Mouse (Mus musculus) limb, embryonic 10.5 days (tissue): Measurements from ENCODE around the gene Cd4. TPM values are rescaled to one million over a fixed set of nuclear protein-coding genes. Genes with fewer than 3 reads are reported as not detected.

ENCODE experiments used
- DNase-seq: peaks from one replicate; pipeline ENCODE4 v3.0.0-alpha.2; 2017; ENCODE audit warnings: low spot score
- H3K27ac ChIP-seq: fragments of 300-500 bp; sonication (generic); 2 replicates; pipeline ENCODE4 v1.5.1; 2016; ENCODE audit warnings: mild to moderate bottlenecking
- H3K27me3 ChIP-seq: fragments of 300-500 bp; sonication (generic); 2 replicates; pipeline ENCODE4 v1.6.1; 2016; ENCODE audit warnings: low read depth, mild to moderate bottlenecking; ENCODE audit not compliant: poor library complexity, severe bottlenecking
- H3K36me3 ChIP-seq: fragments of 300-500 bp; sonication (generic); 2 replicates; pipeline ENCODE4 v1.6.1; 2016; ENCODE audit warnings: mild to moderate bottlenecking, moderate library complexity
- H3K4me1 ChIP-seq: fragments of 300-500 bp; sonication (generic); 2 replicates; pipeline ENCODE4 v1.6.1; 2016
- H3K4me3 ChIP-seq: fragments of 300-500 bp; sonication (generic); 2 replicates; pipeline ENCODE4 v1.5.1; 2016; ENCODE audit warnings: mild to moderate bottlenecking, moderate library complexity
- H3K9me3 ChIP-seq: fragments of 300-500 bp; sonication (generic); replicated peaks from 2 replicates; pipeline ENCODE4 v1.6.1; 2016; ENCODE audit warnings: mild to moderate bottlenecking
- WGBS: fragments of 180-500 bp; shearing (Covaris S2); methylation state at CpG from one replicate; pipeline ENCODE4 v1.1.7; 2016; 5-methylcytosine and 5-hydroxymethylcytosine counted together
- polyA plus RNA-seq: library from polyadenylated mRNA; unstranded; fragments of >200 nt; fragmentation: Nextera tagmentation; extraction: Ambion mirVana; gene quantifications from 2 replicates; pipeline ENCODE4 v1.2.1, GENCODE M21; 2016

The Cd4 gene
- polyA plus RNA-seq, 1 experiment from 2014 or later, result not detected

DNA sequence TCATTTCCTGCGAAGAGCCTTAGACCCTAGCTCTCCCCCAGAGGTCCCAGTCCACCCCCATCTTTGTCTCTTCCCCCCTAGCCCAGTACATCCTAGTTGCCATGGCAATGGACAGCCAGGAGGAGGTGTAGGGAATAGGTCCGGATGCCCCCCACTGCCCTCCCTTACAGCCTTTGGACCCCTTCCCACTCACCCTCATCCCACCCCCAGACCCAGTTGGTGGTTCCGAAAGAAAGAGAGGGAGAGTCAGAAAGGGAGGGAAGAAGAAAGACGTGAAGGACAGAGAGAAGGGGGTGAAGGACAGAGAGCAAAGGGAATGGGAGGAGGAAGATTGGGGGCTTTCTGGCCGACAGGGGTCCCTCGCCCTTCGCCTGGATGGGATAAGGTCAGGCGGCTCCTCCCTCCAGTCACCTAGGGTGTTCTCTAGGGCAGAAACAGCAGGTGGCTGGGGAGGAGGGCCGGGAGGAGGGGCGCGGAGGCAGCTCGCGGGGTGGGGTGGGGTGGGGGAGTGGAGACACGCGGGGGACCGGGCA, 24.8 kb downstream of the Cd4 start:
- Histone ChIP-seq H3K4me1 (peaks cover 71% of the 10 kb centered on the region), H3K9me3 (no peaks in the 10 kb centered on the region), H3K4me3 (peak overlapping the region; percentile 68), H3K27ac (peak overlapping the region; percentile 88), H3K27me3 (peaks cover 96% of the 10 kb centered on the region), H3K36me3 (peaks cover 3% of the 10 kb centered on the region; the same call in 1 of the 2 replicates)
- no peak for DNase-seq
- 2% methylated on average over 9 of the region's 16 CpGs for WGBS

GRCm38 (mm10) chr6:124862406-124863124, 25.5 kb downstream of the Cd4 start:
- WGBS, result 15% methylated on average over 8 of the region's 8 CpGs
- Histone ChIP-seq H3K36me3 (peaks cover 3% of the 10 kb centered on the region; the same call in 1 of the 2 replicates), H3K4me1 (peaks cover 78% of the 10 kb centered on the region), H3K4me3 (peak overlapping the region; percentile 68), H3K27ac (peak overlapping the region; percentile 88), H3K27me3 (peaks cover 95% of the 10 kb centered on the region), H3K9me3 (no peaks in the 10 kb centered on the region)
- no peak for DNase-seq

GRCm38 (mm10) chr6:124861802-124862201, 26.2 kb downstream of the Cd4 start:
- Histone ChIP-seq H3K4me1 (peaks cover 85% of the 10 kb centered on the region), H3K36me3 (peaks cover 3% of the 10 kb centered on the region; the same call in 1 of the 2 replicates), H3K27me3 (peaks cover 87% of the 10 kb centered on the region), H3K4me3 (no peak overlapping the region), H3K27ac (no peak overlapping the region), H3K9me3 (no peaks in the 10 kb centered on the region)
- DNase-seq, result no peak
- WGBS, result 56% methylated on average over 3 of the region's 3 CpGs

DNA sequence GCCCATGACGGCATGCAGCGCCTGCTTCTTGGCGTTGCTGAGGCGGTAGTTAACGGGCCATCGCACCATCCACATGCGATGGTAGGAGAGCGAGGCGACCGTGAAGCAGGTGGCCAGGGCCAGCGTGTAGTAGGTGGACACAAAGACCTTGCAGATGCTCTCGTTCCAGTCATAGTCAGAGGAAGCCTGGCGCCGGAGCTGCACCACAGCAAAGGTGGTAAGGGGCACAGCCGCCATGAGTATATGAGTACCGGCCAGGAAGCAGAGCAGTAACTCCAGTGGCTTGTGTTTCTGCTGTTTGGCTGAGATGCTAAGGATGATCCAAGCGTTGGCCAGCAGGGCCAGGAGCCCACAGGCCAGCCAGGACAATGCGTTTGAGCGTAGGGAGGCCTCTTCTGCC, 26.8 kb downstream of the Cd4 start:
- Histone ChIP-seq H3K27me3 (peaks cover 82% of the 10 kb centered on the region), H3K4me1 (peaks cover 86% of the 10 kb centered on the region), H3K36me3 (peaks cover 3% of the 10 kb centered on the region; the same call in 1 of the 2 replicates), H3K9me3 (no peaks in the 10 kb centered on the region), H3K4me3 (no peak overlapping the region), H3K27ac (peak overlapping the region; percentile 51; the same call in 1 of the 2 replicates)
- DNase-seq, result no peak
- 82% methylated on average over 19 of the region's 19 CpGs for WGBS

DNA sequence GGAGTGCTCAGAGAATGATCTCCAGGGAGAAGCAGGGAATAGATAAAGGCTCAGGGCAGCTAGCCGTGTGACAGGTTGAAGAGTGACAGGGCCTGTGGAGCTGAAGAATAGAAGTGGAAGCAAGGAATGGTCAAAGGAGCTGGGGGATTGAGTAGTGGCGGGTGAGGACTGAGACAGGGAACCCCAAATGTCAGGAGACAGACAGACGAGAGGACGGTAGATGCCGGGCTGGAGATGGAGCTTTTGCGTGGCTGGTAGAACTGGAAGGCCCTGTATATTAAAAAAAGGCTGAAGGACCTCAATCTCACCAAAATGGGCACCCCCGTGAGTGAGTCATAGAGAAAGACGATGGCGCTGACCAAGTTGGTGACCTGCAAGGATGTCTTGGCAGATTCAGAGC, 27.5 kb downstream of the Cd4 start:
- H3K4me3 ChIP-seq, result no peak overlapping the region
- peaks cover 75% of the 10 kb centered on the region for H3K27me3 ChIP-seq

DNA sequence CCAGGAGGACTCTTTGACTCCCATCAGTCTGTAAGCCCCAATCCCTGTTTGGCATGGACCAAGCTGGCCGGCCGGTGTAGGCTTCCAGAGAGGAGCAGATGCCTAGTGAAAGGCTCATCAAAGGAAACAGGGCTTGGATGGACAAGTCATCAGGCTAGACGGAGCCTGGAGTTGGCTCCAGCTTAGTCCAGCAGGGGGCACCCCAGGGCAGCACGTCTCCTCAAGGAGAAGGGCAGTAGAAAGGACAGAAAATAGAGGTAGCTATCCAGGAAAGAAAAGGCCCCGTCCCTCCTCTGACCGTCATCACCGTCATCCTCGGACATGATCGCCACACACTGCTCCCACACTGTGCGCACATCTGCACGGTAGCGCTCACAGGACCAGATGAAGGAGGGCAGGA, 28.3 kb downstream of the Cd4 start:
- Histone ChIP-seq H3K9me3 (no peaks in the 10 kb centered on the region), H3K27ac (peak overlapping the region; percentile 56), H3K27me3 (peaks cover 71% of the 10 kb centered on the region), H3K4me3 (peak overlapping the region; percentile 20; the same call in 1 of the 2 replicates), H3K4me1 (peaks cover 93% of the 10 kb centered on the region), H3K36me3 (peaks cover 8% of the 10 kb centered on the region)
- peak; percentile 89 for DNase-seq
- WGBS, result 12% methylated on average over 12 of the region's 12 CpGs

More for the DNA sequence above, 27.5 kb downstream of the Cd4 start:
- peaks cover 3% of the 10 kb centered on the region; the same call in 1 of the 2 replicates for H3K36me3 ChIP-seq
- DNase-seq, result no peak
- 86% methylated on average over 9 of the region's 9 CpGs for WGBS
- H3K9me3 ChIP-seq, result no peaks in the 10 kb centered on the region
- no peak overlapping the region for H3K27ac ChIP-seq
- H3K4me1 ChIP-seq, result peaks cover 86% of the 10 kb centered on the region

- WGBS, result 76% methylated on average over 28 of the region's 28 CpGs
- DNase-seq, result no peak
- Histone ChIP-seq H3K27me3 (peaks cover 63% of the 10 kb centered on the region), H3K4me3 (peak overlapping the region; percentile 93), H3K36me3 (peaks cover 18% of the 10 kb centered on the region), H3K4me1 (peaks cover 86% of the 10 kb centered on the region), H3K27ac (peak overlapping the region; percentile 100), H3K9me3 (no peaks in the 10 kb centered on the region)
These were observed 29.3 kb downstream of the Cd4 start for GRCm38 (mm10) chr6:124858561-124859318.

DNA sequence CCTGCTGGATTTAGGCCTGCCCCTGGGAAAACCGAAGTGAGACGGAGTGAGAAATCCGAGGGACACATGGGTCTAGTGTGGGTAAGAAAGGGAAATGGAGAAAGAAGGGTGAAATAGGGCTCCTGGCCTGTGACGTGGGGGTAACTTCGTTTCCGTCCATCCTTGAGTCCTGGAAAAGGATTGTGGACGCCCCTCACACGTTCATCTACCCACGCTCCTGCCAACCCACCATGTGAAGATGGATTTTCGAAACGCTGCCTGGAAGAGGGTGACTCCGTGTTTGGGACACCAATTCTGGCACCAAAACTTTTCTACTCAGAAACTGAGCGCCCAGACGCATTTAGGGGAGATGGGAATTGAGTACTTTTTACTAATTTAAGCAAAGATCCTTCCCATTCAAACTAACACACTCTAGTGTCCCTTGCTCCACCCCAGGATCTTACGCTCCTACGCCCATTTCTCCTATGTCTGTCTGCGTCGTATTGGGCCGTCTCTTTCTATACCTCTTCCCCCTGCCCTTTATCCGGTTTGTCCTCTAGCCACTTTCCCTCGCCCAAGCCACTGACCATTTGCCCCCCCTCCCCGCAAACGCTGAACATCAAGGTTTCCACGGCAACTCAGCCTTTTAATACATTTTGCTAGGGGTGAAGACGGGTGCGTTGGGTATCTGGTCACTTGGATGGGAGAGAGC, 30.0 kb downstream of the Cd4 start:
- Histone ChIP-seq H3K36me3 (peaks cover 25% of the 10 kb centered on the region), H3K27me3 (peaks cover 55% of the 10 kb centered on the region), H3K9me3 (no peaks in the 10 kb centered on the region), H3K4me1 (peaks cover 79% of the 10 kb centered on the region), H3K4me3 (peak overlapping the region; percentile 93), H3K27ac (peak overlapping the region; percentile 100)
- DNase-seq, result no peak
- WGBS, result 27% methylated on average over 26 of the region's 26 CpGs

DNA sequence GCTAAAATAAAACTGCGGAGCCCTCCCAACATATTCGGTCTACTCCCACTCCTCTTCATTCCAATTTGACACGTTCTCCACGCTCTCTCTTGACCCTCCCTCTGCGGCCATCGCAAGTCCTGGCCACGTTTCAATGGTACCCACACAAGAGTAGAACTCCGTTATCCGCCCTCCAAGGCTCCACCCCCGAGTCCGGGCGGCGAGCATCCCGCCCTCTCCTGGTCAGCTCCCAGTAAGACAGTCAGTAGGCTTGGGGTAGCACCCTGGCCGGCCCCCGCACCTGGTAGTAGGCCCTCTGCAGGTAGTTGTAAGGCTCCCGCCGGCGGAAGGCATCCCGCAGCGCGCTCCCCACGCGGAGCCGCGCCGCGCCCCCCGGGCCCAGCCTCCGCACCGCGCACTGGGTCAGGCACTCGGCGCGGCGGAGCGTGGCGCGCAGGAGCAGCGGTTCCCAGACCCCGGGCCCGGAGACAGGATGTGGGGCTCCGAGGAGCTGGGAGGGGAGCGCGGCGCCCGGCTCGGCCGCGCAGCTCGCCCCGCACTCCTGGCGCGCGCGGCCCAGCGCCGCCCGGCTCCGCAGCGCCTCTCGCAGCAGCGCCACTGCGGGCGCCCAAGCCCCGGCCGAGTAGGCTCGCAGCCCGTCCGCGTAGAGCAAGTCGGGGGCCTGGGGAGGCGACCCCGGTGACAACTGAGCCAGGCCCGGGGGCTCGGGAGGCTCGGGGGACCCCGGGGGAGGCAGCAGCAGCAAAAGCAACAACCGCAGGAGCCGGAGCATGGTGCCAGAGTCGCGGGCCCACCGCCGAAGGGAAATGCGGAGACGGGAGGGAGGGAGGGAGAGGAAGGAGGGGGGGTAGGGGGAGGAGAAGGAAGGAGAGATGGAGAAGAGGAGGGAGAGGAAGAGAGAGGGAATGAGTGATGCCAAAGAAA, 30.8 kb downstream of the Cd4 start, which contains the start of gene P3h3:
P3h3 (minus strand) TSS at position 837 of the 924 bp plus-strand sequence.
- Histone ChIP-seq H3K4me1 (peaks cover 71% of the 10 kb centered on the region), H3K9me3 (no peaks in the 10 kb centered on the region), H3K36me3 (peaks cover 33% of the 10 kb centered on the region), H3K27me3 (peaks cover 47% of the 10 kb centered on the region), H3K27ac (peak within 1 kb of the TSS; percentile 100), H3K4me3 (peak within 1 kb of the TSS; percentile 93)
- peak; percentile 92 for DNase-seq
- WGBS, result under 1% methylated on average over 86 of the region's 86 CpGs

DNA sequence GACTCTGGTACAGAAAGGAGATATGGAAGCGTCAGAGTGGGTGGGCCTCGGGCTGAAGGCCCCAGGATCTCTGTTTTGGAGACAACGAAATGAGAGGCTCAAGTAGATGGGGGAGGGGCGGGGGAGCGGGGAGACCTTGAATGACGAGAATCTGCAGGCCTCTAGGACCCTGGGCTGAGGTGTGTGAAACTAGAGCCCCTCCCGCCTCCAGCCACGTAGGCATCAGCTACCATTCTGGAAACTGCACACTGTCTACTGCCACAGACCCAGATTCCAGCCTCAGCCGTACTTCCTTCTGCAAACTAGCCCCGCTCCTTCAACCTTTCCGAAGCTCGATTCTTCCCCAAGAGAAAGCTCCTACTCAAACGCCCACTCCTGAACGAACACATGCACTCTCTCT, 31.7 kb downstream of the Cd4 start:
- H3K9me3 ChIP-seq, result no peaks in the 10 kb centered on the region
- H3K27me3 ChIP-seq, result peaks cover 39% of the 10 kb centered on the region
- peaks cover 41% of the 10 kb centered on the region for H3K36me3 ChIP-seq
- peak overlapping the region; percentile 93 for H3K4me3 ChIP-seq
- 6% methylated on average over 14 of the region's 14 CpGs for whole genome bisulfite sequencing
- H3K27ac ChIP-seq, result peak overlapping the region; percentile 100
- H3K4me1 ChIP-seq, result peaks cover 62% of the 10 kb centered on the region
- DNase-seq, result peak; percentile 80

DNA sequence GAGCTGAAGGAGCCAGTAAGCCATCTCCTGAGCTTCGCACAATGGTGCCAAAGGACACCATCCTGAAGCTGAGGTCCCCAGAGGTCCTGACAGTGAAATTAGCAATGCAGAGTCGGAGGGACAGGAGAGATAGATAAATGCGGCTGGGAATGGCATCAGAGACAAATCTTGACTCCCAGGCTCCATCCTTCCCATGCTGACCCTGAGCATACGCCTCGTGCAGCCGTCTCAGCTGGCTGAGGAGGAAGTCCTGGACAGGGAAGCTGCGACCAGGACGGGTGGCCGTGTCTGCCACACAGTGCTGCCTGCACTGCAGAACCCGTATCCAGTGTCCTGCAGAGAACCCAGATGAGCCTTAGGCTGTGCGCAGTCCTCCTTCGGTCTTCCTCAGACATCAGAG, 33.4 kb downstream of the Cd4 start:
- no peak overlapping the region for H3K4me3 ChIP-seq
- H3K27me3 ChIP-seq, result peaks cover 22% of the 10 kb centered on the region
- H3K36me3 ChIP-seq, result peaks cover 50% of the 10 kb centered on the region
- peaks cover 49% of the 10 kb centered on the region for H3K4me1 ChIP-seq
- H3K27ac ChIP-seq, result 0 out of 2 replicates have a peak overlapping the region, but pooled peaks have one; percentile 42
- DNase-seq, result no peak
- no peaks in the 10 kb centered on the region for H3K9me3 ChIP-seq
- 67% methylated on average over 12 of the region's 12 CpGs for WGBS
